Comparison of ENCODE assay signal across 8 mouse cellular contexts in the genomic region with DNA sequence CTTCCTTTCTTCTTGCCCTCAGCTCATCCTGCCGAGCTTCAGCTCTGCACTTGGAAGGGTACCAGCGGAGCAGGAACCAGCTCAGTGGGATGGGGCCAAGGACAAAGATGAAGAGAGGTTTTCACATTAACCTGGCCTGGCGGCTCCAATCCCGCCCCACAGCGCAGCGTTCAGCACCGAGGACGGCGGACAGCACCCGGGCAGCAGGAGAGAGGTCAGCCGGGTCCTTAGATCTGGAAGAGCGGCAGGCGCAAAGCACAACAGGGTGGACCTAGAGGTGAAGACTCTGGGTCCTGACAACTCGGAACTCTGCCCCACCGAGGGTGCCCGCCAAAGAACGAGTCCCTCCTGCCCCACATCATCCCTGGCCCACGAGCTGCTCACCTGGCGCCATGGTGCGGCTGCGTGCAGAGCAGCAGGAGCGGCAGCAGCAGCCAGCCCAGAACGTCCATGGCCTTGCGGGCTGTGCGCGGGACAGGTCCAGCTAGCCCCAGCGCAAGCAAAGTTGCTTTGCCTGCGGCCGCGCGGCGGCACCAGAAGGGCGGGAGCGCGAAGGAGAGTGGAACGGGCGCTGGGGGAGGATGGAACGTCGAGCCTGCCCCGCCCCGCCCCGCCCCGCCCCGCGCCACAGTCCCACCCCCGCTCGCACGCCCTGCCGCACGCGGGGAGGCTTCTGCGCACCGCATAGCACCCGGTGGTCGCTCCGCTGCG. TPM values are rescaled to one million over a fixed set of nuclear protein-coding genes. Genes with fewer than 3 reads are reported as not detected.
DNase-seq lines count a peak whose midpoint lies in the region; ATAC-seq and TF ChIP-seq lines count a peak whose summit lies in the region.

A gene (minus strand): TSS at position 602 of the 711 bp plus-strand sequence.

- no peaks in the 10 kb centered on the region for H3K36me3 ChIP-seq in erythroblast, embryonic 14.5 days (ENCODE audit: control insufficient read depth)
- no peaks in the 10 kb centered on the region for H3K36me3 ChIP-seq in intestine, postnatal 0 days (ENCODE audit: control insufficient read depth, insufficient read depth)
- no peaks in the 10 kb centered on the region for H3K36me3 ChIP-seq in limb, embryonic 15.5 days
- no peaks in the 10 kb centered on the region for H3K36me3 ChIP-seq in midbrain, postnatal 0 days (ENCODE audit: insufficient read depth, low read length)

- peak; percentile 77 to 80 for DNase-seq in cerebellum, postnatal 10 days
- peak; percentile 70 for DNase-seq in gastrocnemius, adult 2 months
- no peak for DNase-seq in midbrain, postnatal 0 days (ENCODE audit: low spot score)
- peak; percentile 54 for DNase-seq in thymus, postnatal 14 days

- peaks cover 4% of the 10 kb centered on the region for H3K4me1 ChIP-seq in erythroblast, embryonic 14.5 days (ENCODE audit: control insufficient read depth)
- H3K4me1 ChIP-seq in intestine, postnatal 0 days (replicated peaks; ENCODE audit: control insufficient read depth, insufficient read depth, low read length): peaks cover 8% of the 10 kb centered on the region; the same call in 1 of the 2 replicates
- peaks cover 9% of the 10 kb centered on the region for H3K4me1 ChIP-seq in limb, embryonic 15.5 days
- H3K4me1 ChIP-seq in midbrain, postnatal 0 days (ENCODE audit: insufficient read depth, low read length): no peaks in the 10 kb centered on the region

- H3K9ac ChIP-seq in intestine, postnatal 0 days (ENCODE audit: low read depth, low read length): no peak within 1 kb of the TSS
- no peak within 1 kb of the TSS for H3K9ac ChIP-seq in limb, embryonic 15.5 days
- no peak within 1 kb of the TSS; the same call in 1 of the 2 replicates for H3K9ac ChIP-seq in midbrain, postnatal 0 days (replicated peaks; ENCODE audit: low read length, poor library complexity, severe bottlenecking)

- no peak for TF ChIP-seq CTCF in gastrocnemius, adult 2 months (IDR thresholded peaks at IDR 0.05)
- TF ChIP-seq CTCF in intestine, postnatal 0 days (IDR thresholded peaks at IDR 0.05; ENCODE audit: low read depth): peak; percentile 28; the same call in 1 of the 2 replicates
- 0 out of 2 replicates have a peak, but pooled peaks have one; percentile 11 for TF ChIP-seq CTCF in midbrain, postnatal 0 days (IDR thresholded peaks at IDR 0.05)

- H3K27me3 ChIP-seq in erythroblast, embryonic 14.5 days (ENCODE audit: control insufficient read depth): peaks cover 23% of the 10 kb centered on the region
- peaks cover 19% of the 10 kb centered on the region for H3K27me3 ChIP-seq in intestine, postnatal 0 days (replicated peaks; ENCODE audit: control insufficient read depth, insufficient read depth, low read length)
- H3K27me3 ChIP-seq in limb, embryonic 15.5 days: peaks cover 52% of the 10 kb centered on the region
- H3K27me3 ChIP-seq in midbrain, postnatal 0 days (ENCODE audit: insufficient read depth, low read length): peaks cover 29% of the 10 kb centered on the region

- peak within 1 kb of the TSS; percentile 84 for H3K4me2 ChIP-seq in intestine, postnatal 0 days (replicated peaks; ENCODE audit: low read depth)
- peak within 1 kb of the TSS; percentile 90 for H3K4me2 ChIP-seq in limb, embryonic 15.5 days
- peak within 1 kb of the TSS; percentile 68 for H3K4me2 ChIP-seq in midbrain, postnatal 0 days (ENCODE audit: low read depth, low read length, poor library complexity, severe bottlenecking)

- intact Hi-C loops in gastrocnemius, adult 2 months (cut with DNase I): no loop called here

- ATAC-seq in erythroblast, adult 5-6 weeks (replicated peaks; ENCODE audit: low FRiP score, poor library complexity, severe bottlenecking): no peak
- ATAC-seq in intestine, postnatal 0 days: peak; percentile 68
- no peak for ATAC-seq in limb, embryonic 15.5 days (ENCODE audit: insufficient number of reproducible peaks, low FRiP score, low TSS enrichment, low read depth)
- ATAC-seq in midbrain, postnatal 0 days (ENCODE audit: low FRiP score): no peak

- peak within 1 kb of the TSS; percentile 19 for H3K4me3 ChIP-seq in erythroblast, embryonic 14.5 days (replicated peaks)
- H3K4me3 ChIP-seq in gastrocnemius, adult 2 months: peak within 1 kb of the TSS; percentile 65
- peak within 1 kb of the TSS; percentile 35 for H3K4me3 ChIP-seq in intestine, postnatal 0 days (ENCODE audit: low read depth, low read length)
- peak within 1 kb of the TSS; percentile 38 for H3K4me3 ChIP-seq in limb, embryonic 15.5 days
- H3K4me3 ChIP-seq in midbrain, postnatal 0 days (ENCODE audit: low read depth, low read length): peak within 1 kb of the TSS; percentile 41

- H3K9me3 ChIP-seq in erythroblast, embryonic 14.5 days (ENCODE audit: control insufficient read depth, low read length): no peaks in the 10 kb centered on the region
- no peaks in the 10 kb centered on the region for H3K9me3 ChIP-seq in intestine, postnatal 0 days (ENCODE audit: control insufficient read depth)
- H3K9me3 ChIP-seq in limb, embryonic 15.5 days: no peaks in the 10 kb centered on the region
- H3K9me3 ChIP-seq in midbrain, postnatal 0 days (ENCODE audit: low read length): no peaks in the 10 kb centered on the region

- 1% methylated on average over 50 of the region's 57 CpGs for WGBS in intestine, postnatal 0 days
- under 1% methylated on average over 55 of the region's 57 CpGs for WGBS in limb, embryonic 15.5 days
- WGBS in midbrain, postnatal 0 days: 1% methylated on average over 42 of the region's 57 CpGs

- H3K27ac ChIP-seq in gastrocnemius, adult 2 months: no peak within 1 kb of the TSS
- H3K27ac ChIP-seq in intestine, postnatal 0 days (ENCODE audit: low read depth, low read length): no peak within 1 kb of the TSS
- H3K27ac ChIP-seq in limb, embryonic 15.5 days: no peak within 1 kb of the TSS
- no peak within 1 kb of the TSS for H3K27ac ChIP-seq in midbrain, postnatal 0 days (ENCODE audit: low read depth, low read length)

RNA-seq across cellular contexts. Expression of the gene that starts here (rescaled TPM):
- polyA plus RNA-seq in erythroblast, embryonic 14.5 days (2012): not detected in 2 replicates
- total RNA-seq in erythroblast, adult 5-6 weeks (2015; ENCODE audit: low replicate concordance): not detected in 2 replicates
- not detected in 2 replicates for total RNA-seq in erythroblast, adult 5-6 weeks (2017; ENCODE audit: low replicate concordance)
- total RNA-seq in gastrocnemius, adult 2 months (2021): under 1 TPM; 0.20 TPM
- polyA plus RNA-seq in intestine, postnatal 0 days (2015; fragmentation: Nextera tagmentation; extraction: Ambion mirVana): 0.16 and 0.21 TPM in 2 replicates
- polyA plus RNA-seq in limb, embryonic 15.5 days (2015; fragmentation: Nextera tagmentation; extraction: Ambion mirVana): 0.19 and 0.36 TPM in 2 replicates
- total RNA-seq in midbrain, postnatal 0 days (2014; rRNA removed): 0.11 and 0.52 TPM in 2 replicates
- 0.36 and 0.37 TPM in 2 replicates for polyA plus RNA-seq in midbrain, postnatal 0 days (2015; fragmentation: Nextera tagmentation; extraction: Ambion mirVana)

Comparison
In these comparisons a context has a peak if more than half of its experiments do, and no peak if none do; other contexts are left out.
1. Peak in DNase-seq and H3K4me3 ChIP-seq in gastrocnemius, adult 2 months; RNA of the gene not detected or under 1 TPM.
2. Peak in ATAC-seq, H3K4me3 ChIP-seq and H3K4me2 ChIP-seq in intestine, postnatal 0 days; RNA of the gene not detected or under 1 TPM.